Mouse (Mus musculus): Measurements from ENCODE around the gene Unc5c. TPM values are rescaled to one million over a fixed set of nuclear protein-coding genes. Genes with fewer than 3 reads are reported as not detected.

Unc5c gene
- polyA plus RNA-seq, 1 experiment from 2014 or later, result 0.52 TPM

- no peak for DNase-seq (ENCODE audit: low spot score)
These were observed 234.2 kb downstream of the Unc5c start for GRCm38 (mm10) chr3:141699177-141699576.

- no peak for DNase-seq (ENCODE audit: low spot score)
These were observed 236.4 kb downstream of the Unc5c start for GRCm38 (mm10) chr3:141701381-141701909.

- no peak for DNase-seq (ENCODE audit: low spot score)
These were observed 246.6 kb downstream of the Unc5c start for GRCm38 (mm10) chr3:141711601-141712000.

GRCm38 (mm10) chr3:141716371-141716770, 251.4 kb downstream of the Unc5c start:
- no peak for DNase-seq (ENCODE audit: low spot score)

GRCm38 (mm10) chr3:141719050-141719449, 254.0 kb downstream of the Unc5c start:
- no peak for DNase-seq (ENCODE audit: low spot score)

GRCm38 (mm10) chr3:141724499-141724898, 259.5 kb downstream of the Unc5c start:
- DNase-seq (ENCODE audit: low spot score), result no peak

- no peak for DNase-seq (ENCODE audit: low spot score)
These were observed 260.4 kb downstream of the Unc5c start for GRCm38 (mm10) chr3:141725432-141725831.

GRCm38 (mm10) chr3:141733844-141734243, 268.8 kb downstream of the Unc5c start:
- no peak for DNase-seq (ENCODE audit: low spot score)

GRCm38 (mm10) chr3:141735285-141735684, 270.3 kb downstream of the Unc5c start:
- DNase-seq (ENCODE audit: low spot score), result no peak

GRCm38 (mm10) chr3:141745322-141745721, 280.3 kb downstream of the Unc5c start:
- DNase-seq (ENCODE audit: low spot score), result no peak

GRCm38 (mm10) chr3:141748694-141749381, 283.8 kb downstream of the Unc5c start:
- DNase-seq (ENCODE audit: low spot score), result no peak

- DNase-seq (ENCODE audit: low spot score), result no peak
These were observed 287.2 kb downstream of the Unc5c start for GRCm38 (mm10) chr3:141752172-141752571.

GRCm38 (mm10) chr3:141757259-141757658, 292.2 kb downstream of the Unc5c start:
- DNase-seq (ENCODE audit: low spot score), result no peak

- peak; percentile 15 for DNase-seq (ENCODE audit: low spot score)
These were observed 313.4 kb downstream of the Unc5c start for GRCm38 (mm10) chr3:141778411-141778919.

GRCm38 (mm10) chr3:141779186-141779585, 314.2 kb downstream of the Unc5c start:
- DNase-seq (ENCODE audit: low spot score), result no peak

GRCm38 (mm10) chr3:141782553-141782952, 317.5 kb downstream of the Unc5c start:
- no peak for DNase-seq (ENCODE audit: low spot score)

GRCm38 (mm10) chr3:141791026-141791780, 326.2 kb downstream of the Unc5c start:
- no peak for DNase-seq (ENCODE audit: low spot score)

- DNase-seq (ENCODE audit: low spot score), result no peak
These were observed 327.1 kb downstream of the Unc5c start for GRCm38 (mm10) chr3:141792106-141792505.

GRCm38 (mm10) chr3:141793755-141794154, 328.7 kb downstream of the Unc5c start:
- DNase-seq (ENCODE audit: low spot score), result no peak

- no peak for DNase-seq (ENCODE audit: low spot score)
These were observed 329.4 kb downstream of the Unc5c start for GRCm38 (mm10) chr3:141794371-141794770.

GRCm38 (mm10) chr3:141797372-141797771, 332.4 kb downstream of the Unc5c start:
- DNase-seq (ENCODE audit: low spot score), result no peak

- DNase-seq (ENCODE audit: low spot score), result no peak
These were observed 332.8 kb downstream of the Unc5c start for GRCm38 (mm10) chr3:141797789-141798188.
